Comparison of ENCODE assay signal across 7 mouse cellular contexts in the genomic region with DNA sequence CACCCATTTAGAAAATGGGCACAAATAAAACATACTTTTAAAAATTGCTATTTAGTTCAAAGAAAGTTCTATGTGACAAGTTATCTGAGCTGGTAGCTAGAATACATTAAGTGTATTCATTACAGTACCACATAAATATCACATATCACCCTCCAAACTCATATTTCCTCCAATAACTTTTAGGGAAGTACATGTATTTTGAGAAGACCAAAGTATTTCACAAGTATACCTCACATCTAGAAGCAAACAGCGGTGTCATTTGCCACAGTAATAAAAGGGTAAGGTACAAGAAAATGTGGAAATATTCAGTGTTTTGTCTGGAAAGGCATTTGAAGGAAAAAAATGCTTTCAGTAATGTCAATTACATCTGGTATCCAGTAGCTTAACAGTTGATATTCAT. TPM values are rescaled to one million over a fixed set of nuclear protein-coding genes. Genes with fewer than 3 reads are reported as not detected.
A peak's percentile ranks its signal among the peaks of the same experiment; 100 is the strongest.
DNase-seq lines count a peak whose midpoint lies in the region; ATAC-seq lines count a peak whose summit lies in the region.

No protein-coding gene starts in this region.

- 86% methylated on average over 1 of the region's 1 CpGs for WGBS in liver, embryonic 11.5 days
- WGBS in forebrain, embryonic 16.5 days, result 88% methylated on average over 1 of the region's 1 CpGs
- WGBS in liver, embryonic 13.5 days (ENCODE audit: insufficient replicate concordance), result 77% methylated on average over 1 of the region's 1 CpGs
- WGBS in stomach, embryonic 16.5 days, result 75% methylated on average over 1 of the region's 1 CpGs

- H3K4me2 ChIP-seq in liver, embryonic 11.5 days, result peak overlapping the region; percentile 87
- H3K4me2 ChIP-seq in forebrain, embryonic 16.5 days (ENCODE audit: low read length), result peak overlapping the region; percentile 62
- H3K4me2 ChIP-seq in liver, embryonic 13.5 days, result peak overlapping the region; percentile 83
- peak overlapping the region; percentile 79 for H3K4me2 ChIP-seq in stomach, embryonic 16.5 days (ENCODE audit: low read depth, low read length)

- ATAC-seq in liver, embryonic 11.5 days (replicated peaks; ENCODE audit: low FRiP score), result no peak
- no peak for ATAC-seq in forebrain, embryonic 16.5 days
- ATAC-seq in liver, embryonic 13.5 days (ENCODE audit: low read depth), result no peak
- no peak for ATAC-seq in stomach, embryonic 16.5 days (ENCODE audit: insufficient read depth, low FRiP score)

- H3K9me3 ChIP-seq in liver, embryonic 11.5 days (ENCODE audit: control insufficient read depth, low read length), result no peaks in the 10 kb centered on the region
- H3K9me3 ChIP-seq in forebrain, embryonic 16.5 days (ENCODE audit: control insufficient read depth, low read length), result no peaks in the 10 kb centered on the region
- H3K9me3 ChIP-seq in liver, embryonic 13.5 days (replicated peaks), result no peaks in the 10 kb centered on the region
- H3K9me3 ChIP-seq in stomach, embryonic 16.5 days (replicated peaks; ENCODE audit: control insufficient read depth, low read length), result 0 out of 2 replicates have a peak, but pooled peaks cover 6% of the 10 kb centered on the region

- DNase-seq in liver, embryonic 11.5 days (ENCODE audit: low spot score), result no peak
- no peak for DNase-seq in liver
- no peak for DNase-seq in liver, embryonic 13.5 days
- no peak for DNase-seq in thymus, postnatal 25 days
- no peak for DNase-seq in gastrocnemius, adult 8-10 months (ENCODE audit: low spot score in 2 of 2)

- peaks cover 17% of the 10 kb centered on the region for H3K4me1 ChIP-seq in liver, embryonic 11.5 days (replicated peaks; ENCODE audit: control insufficient read depth, insufficient read depth, low read length)
- peaks cover 11% of the 10 kb centered on the region for H3K4me1 ChIP-seq in forebrain, embryonic 16.5 days (replicated peaks; ENCODE audit: control insufficient read depth, insufficient read depth, low read length)
- peaks cover 56% of the 10 kb centered on the region for H3K4me1 ChIP-seq in liver, embryonic 13.5 days (replicated peaks)
- peaks cover 6% of the 10 kb centered on the region; the same call in 1 of the 2 replicates for H3K4me1 ChIP-seq in stomach, embryonic 16.5 days (ENCODE audit: control insufficient read depth, insufficient read depth, low read length)

- no peaks in the 10 kb centered on the region for H3K27me3 ChIP-seq in liver, embryonic 11.5 days (replicated peaks; ENCODE audit: control insufficient read depth, insufficient read depth, low read length)
- H3K27me3 ChIP-seq in forebrain, embryonic 16.5 days (replicated peaks; ENCODE audit: control insufficient read depth, insufficient read depth, low read length), result no peaks in the 10 kb centered on the region
- H3K27me3 ChIP-seq in liver, embryonic 13.5 days, result no peaks in the 10 kb centered on the region
- H3K27me3 ChIP-seq in stomach, embryonic 16.5 days (ENCODE audit: control insufficient read depth, insufficient read depth, low read length), result no peaks in the 10 kb centered on the region

- H3K9ac ChIP-seq in liver, embryonic 11.5 days (ENCODE audit: low read depth, low read length), result no peak overlapping the region
- H3K9ac ChIP-seq in forebrain, embryonic 16.5 days (replicated peaks; ENCODE audit: low read depth, low read length), result no peak overlapping the region
- peak overlapping the region; percentile 97 for H3K9ac ChIP-seq in liver, embryonic 13.5 days
- H3K9ac ChIP-seq in stomach, embryonic 16.5 days (ENCODE audit: low read length), result no peak overlapping the region

- no peak overlapping the region for H3K27ac ChIP-seq in liver, embryonic 11.5 days (ENCODE audit: low read depth, low read length)
- no peak overlapping the region for H3K27ac ChIP-seq in forebrain, embryonic 16.5 days (ENCODE audit: low read length)
- no peak overlapping the region for H3K27ac ChIP-seq in liver, embryonic 13.5 days
- no peak overlapping the region for H3K27ac ChIP-seq in stomach, embryonic 16.5 days (ENCODE audit: low read length)

- no peaks in the 10 kb centered on the region for H3K36me3 ChIP-seq in liver, embryonic 11.5 days (ENCODE audit: control insufficient read depth, insufficient read depth, low read length)
- no peaks in the 10 kb centered on the region for H3K36me3 ChIP-seq in forebrain, embryonic 16.5 days (ENCODE audit: control insufficient read depth, insufficient read depth)
- H3K36me3 ChIP-seq in liver, embryonic 13.5 days, result peaks cover 12% of the 10 kb centered on the region
- H3K36me3 ChIP-seq in stomach, embryonic 16.5 days (ENCODE audit: control insufficient read depth, insufficient read depth, low read length), result peaks cover 2% of the 10 kb centered on the region

- H3K4me3 ChIP-seq in liver, embryonic 11.5 days (ENCODE audit: low read depth, low read length), result peak overlapping the region; percentile 93
- peak overlapping the region; percentile 97 for H3K4me3 ChIP-seq in forebrain, embryonic 16.5 days (replicated peaks; ENCODE audit: low read length)
- H3K4me3 ChIP-seq in liver, embryonic 13.5 days (replicated peaks), result peak overlapping the region; percentile 99
- H3K4me3 ChIP-seq in stomach, embryonic 16.5 days (replicated peaks; ENCODE audit: low read length), result peak overlapping the region; percentile 96

RNA-seq across cellular contexts. Expression of a gene that starts 2.0 kb away (rescaled TPM):
- 20.5 and 21.4 TPM in 2 replicates for polyA plus RNA-seq in liver, embryonic 11.5 days (2014; fragmentation: Nextera tagmentation; extraction: Ambion mirVana)
- 45.3 and 50.3 TPM in 2 replicates for polyA plus RNA-seq in forebrain, embryonic 16.5 days (2015; fragmentation: Nextera tagmentation; extraction: Ambion mirVana)
- polyA plus RNA-seq in liver, embryonic 13.5 days (2015; fragmentation: Nextera tagmentation; extraction: Ambion mirVana), result 7.7 and 9.7 TPM in 2 replicates
- 28.8 and 34.6 TPM in 2 replicates for polyA plus RNA-seq in stomach, embryonic 16.5 days (2015; fragmentation: Nextera tagmentation; extraction: Ambion mirVana)
- 10 to 100 TPM; 36.6 to 44.2 (median 37.8) TPM for total RNA-seq in gastrocnemius, adult 8-10 months (2022)
